Mouse (Mus musculus) forebrain, embryonic 12.5 days (tissue): ENCODE measurements at regions not wholly inside any gene's neighbourhood (a gene's known extent, or its start where the extent isn't known, plus 50 kb on each side); places are given as distances from the start of the nearest gene placed in this dataset.
A peak's percentile ranks its signal among the peaks of the same experiment; 100 is the strongest.

ENCODE experiments used
- ATAC-seq: fragments of 200-750 bp; cut with Nextera tagmentation; 2 replicates; pipeline ENCODE4 v1.8.0; 2017; ENCODE audit warnings: moderate TSS enrichment; ENCODE audit not compliant: low FRiP score
- H3K27ac ChIP-seq: fragments of 300-500 bp; sonication (generic); 2 replicates; pipeline ENCODE4 v1.5.1; 2016; ENCODE audit warnings: mild to moderate bottlenecking
- H3K27me3 ChIP-seq: fragments of 300-500 bp; sonication (generic); 2 replicates; pipeline ENCODE4 v1.6.1; 2016; ENCODE audit warnings: mild to moderate bottlenecking
- H3K36me3 ChIP-seq: fragments of 300-500 bp; sonication (generic); replicated peaks from 2 replicates; pipeline ENCODE4 v1.6.1; 2016; ENCODE audit warnings: mild to moderate bottlenecking
- H3K4me1 ChIP-seq: fragments of 300-500 bp; sonication (generic); 2 replicates; pipeline ENCODE4 v1.6.1; 2016
- H3K4me2 ChIP-seq: fragments of 300-500 bp; sonication (generic); 2 replicates; pipeline ENCODE4 v1.6.1; 2016; ENCODE audit warnings: mild to moderate bottlenecking, moderate library complexity
- H3K4me3 ChIP-seq: fragments of 300-500 bp; sonication (generic); replicated peaks from 2 replicates; pipeline ENCODE4 v1.5.1; 2016; ENCODE audit warnings: mild to moderate bottlenecking
- H3K9ac ChIP-seq: fragments of 300-500 bp; sonication (generic); 2 replicates; pipeline ENCODE4 v1.6.1; 2016; ENCODE audit warnings: mild to moderate bottlenecking
- H3K9me3 ChIP-seq: fragments of 300-500 bp; sonication (generic); 2 replicates; pipeline ENCODE4 v1.6.1; 2016
- WGBS: fragments of 180-500 bp; shearing (Covaris S2); methylation state at CpG from one replicate; pipeline ENCODE4 v1.1.7; 2016; 5-methylcytosine and 5-hydroxymethylcytosine counted together

- Histone ChIP-seq H3K27me3 (no peaks in the 10 kb centered on the region), H3K4me3 (no peak overlapping the region), H3K9me3 (no peaks in the 10 kb centered on the region), H3K4me1 (no peaks in the 10 kb centered on the region), H3K36me3 (no peaks in the 10 kb centered on the region), H3K9ac (no peak overlapping the region), H3K4me2 (no peak overlapping the region), H3K27ac (peak overlapping the region; percentile 43; the same call in 1 of the 2 replicates)
- 32% methylated on average over 4 of the region's 4 CpGs for WGBS
- ATAC-seq = peak; percentile 56; the same call in 1 of the 2 replicates
Observed at GRCm38 (mm10) chr15:69923833-69924232, 3423.1 kb upstream of the Lrrc6 start.

GRCm38 (mm10) chr15:69923280-69923679 lies 3422.6 kb upstream of the Lrrc6 start:
- no peak overlapping the region for H3K4me2 ChIP-seq
- H3K9me3 ChIP-seq = no peaks in the 10 kb centered on the region
- no peak overlapping the region for H3K4me3 ChIP-seq
- 37% methylated on average over 2 of the region's 2 CpGs for WGBS
- H3K4me1 ChIP-seq = no peaks in the 10 kb centered on the region
- no peaks in the 10 kb centered on the region for H3K36me3 ChIP-seq
- H3K9ac ChIP-seq = no peak overlapping the region
- no peak overlapping the region for H3K27ac ChIP-seq
- H3K27me3 ChIP-seq = no peaks in the 10 kb centered on the region
- ATAC-seq = peak; percentile 61; the same call in 1 of the 2 replicates

- H3K27me3 ChIP-seq = no peaks in the 10 kb centered on the region
- WGBS = 74% methylated on average over 3 of the region's 3 CpGs
- no peak for ATAC-seq
- H3K4me3 ChIP-seq = no peak overlapping the region
- no peaks in the 10 kb centered on the region for H3K4me1 ChIP-seq
- H3K36me3 ChIP-seq = no peaks in the 10 kb centered on the region
- no peak overlapping the region for H3K9ac ChIP-seq
- no peaks in the 10 kb centered on the region for H3K9me3 ChIP-seq
- H3K27ac ChIP-seq = no peak overlapping the region
- no peak overlapping the region for H3K4me2 ChIP-seq
Observed at GRCm38 (mm10) chr15:69922176-69922575, 3421.5 kb upstream of the Lrrc6 start.

GRCm38 (mm10) chr15:69885764-69886163 lies 3385.1 kb upstream of the Lrrc6 start:
- H3K4me3 ChIP-seq = no peak overlapping the region
- no peaks in the 10 kb centered on the region for H3K36me3 ChIP-seq
- no peak overlapping the region for H3K9ac ChIP-seq
- ATAC-seq = no peak
- no peak overlapping the region for H3K27ac ChIP-seq
- H3K27me3 ChIP-seq = no peaks in the 10 kb centered on the region
- H3K4me2 ChIP-seq = no peak overlapping the region
- 75% methylated on average over 4 of the region's 4 CpGs for WGBS
- H3K4me1 ChIP-seq = no peaks in the 10 kb centered on the region
- H3K9me3 ChIP-seq = no peaks in the 10 kb centered on the region

- no peak overlapping the region for H3K4me2 ChIP-seq
- H3K9me3 ChIP-seq = no peaks in the 10 kb centered on the region
- H3K4me3 ChIP-seq = no peak overlapping the region
- no peak overlapping the region for H3K27ac ChIP-seq
- no peaks in the 10 kb centered on the region for H3K4me1 ChIP-seq
- no peak overlapping the region for H3K9ac ChIP-seq
- H3K36me3 ChIP-seq = no peaks in the 10 kb centered on the region
- no peaks in the 10 kb centered on the region for H3K27me3 ChIP-seq
- ATAC-seq = no peak
Observed at GRCm38 (mm10) chr15:69878511-69878910, 3377.8 kb upstream of the Lrrc6 start.

- WGBS = 6% methylated on average over 1 of the region's 1 CpGs
- Histone ChIP-seq H3K4me1 (no peaks in the 10 kb centered on the region), H3K4me2 (no peak overlapping the region), H3K9me3 (no peaks in the 10 kb centered on the region), H3K4me3 (no peak overlapping the region), H3K27ac (no peak overlapping the region), H3K27me3 (no peaks in the 10 kb centered on the region), H3K36me3 (no peaks in the 10 kb centered on the region), H3K9ac (no peak overlapping the region)
- ATAC-seq = no peak
Observed at GRCm38 (mm10) chr15:69853521-69853920, 3352.8 kb upstream of the Lrrc6 start.

GRCm38 (mm10) chr15:69849644-69850043 lies 3348.9 kb upstream of the Lrrc6 start:
- Histone ChIP-seq H3K4me3 (no peak overlapping the region), H3K9ac (no peak overlapping the region), H3K27me3 (no peaks in the 10 kb centered on the region), H3K27ac (no peak overlapping the region), H3K4me2 (no peak overlapping the region), H3K9me3 (no peaks in the 10 kb centered on the region), H3K4me1 (no peaks in the 10 kb centered on the region), H3K36me3 (no peaks in the 10 kb centered on the region)
- WGBS = 90% methylated on average over 1 of the region's 1 CpGs
- ATAC-seq = no peak
